Mouse (Mus musculus): ENCODE results near the gene Opcml.

DNA sequence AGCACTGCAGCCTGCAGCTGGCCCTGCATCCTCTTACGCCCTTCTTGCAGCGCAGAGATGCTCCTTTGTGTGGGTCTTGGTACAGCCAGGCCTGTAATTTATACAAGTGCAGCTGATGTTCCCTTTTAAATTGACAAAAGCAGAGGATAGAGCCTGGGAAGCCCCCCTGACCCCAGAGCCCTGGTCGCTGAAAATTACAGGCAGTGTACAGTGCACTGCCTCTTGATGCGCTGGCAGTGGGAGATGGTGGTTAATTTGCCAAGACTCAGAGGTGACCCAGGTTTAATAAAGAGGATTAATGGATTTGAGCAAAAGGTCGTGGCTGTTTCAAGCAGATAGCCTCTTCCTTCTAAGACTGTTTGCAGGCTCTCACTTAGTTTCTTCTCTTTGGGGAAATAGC lies 39.9 kb downstream of the Opcml start:
- TF ChIP-seq CTCF (IDR thresholded peaks at IDR 0.05; ENCODE audit: low read depth), result no peak
- TF ChIP-seq EP300 (IDR thresholded peaks at IDR 0.05; ENCODE audit: low read depth), result no peak
